Mouse (Mus musculus): ENCODE results near the gene Srp68. TPM values are rescaled to one million over a fixed set of nuclear protein-coding genes. Genes with fewer than 3 reads are reported as not detected.

Srp68 gene
- polyA plus RNA-seq, 1 experiment from 2014 or later = 71.9 TPM

DNA sequence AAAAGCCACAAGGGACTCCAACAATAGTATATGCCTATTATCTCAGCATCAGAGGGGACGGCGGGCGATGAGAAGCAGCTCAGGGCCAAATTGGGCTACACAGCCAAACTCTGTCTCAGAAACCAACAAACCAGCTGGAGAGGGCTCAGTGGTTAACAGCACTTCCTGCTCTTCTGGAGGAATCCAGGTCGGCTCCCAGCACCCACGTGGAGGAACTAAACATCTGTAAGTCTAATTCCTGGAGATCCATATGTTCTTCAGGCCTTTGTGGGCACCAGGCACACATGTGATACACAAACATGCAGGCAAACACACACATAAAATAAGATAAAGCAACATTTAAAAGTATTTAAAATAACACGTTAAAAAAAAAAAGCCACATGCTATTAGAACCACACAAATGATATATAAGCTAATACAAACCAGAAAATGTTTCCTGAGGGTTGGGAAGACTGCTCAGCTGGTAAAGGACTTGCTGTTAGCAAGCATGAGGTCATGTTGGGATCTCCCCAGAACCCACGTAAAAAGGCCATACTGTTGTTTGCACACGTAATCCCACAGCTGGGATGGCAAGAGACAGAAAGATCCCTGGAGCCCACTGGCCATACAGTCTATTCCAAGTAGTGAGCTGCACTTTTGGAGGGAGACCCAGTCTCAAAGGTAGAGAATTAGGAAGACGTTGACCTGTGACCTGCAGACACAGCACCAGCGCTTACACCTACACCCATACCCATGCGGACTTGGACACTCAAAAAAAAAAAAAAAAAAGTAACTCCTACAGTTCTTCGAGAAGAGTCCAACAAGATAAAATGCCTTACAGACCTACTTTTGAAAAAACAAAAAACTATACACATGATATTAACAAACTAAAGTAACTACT, 1.2 kb downstream of the Srp68 start:
- H3K4me3 ChIP-seq (ENCODE audit: inconsistent target) = peak overlapping the region; percentile 91
- peaks cover 33% of the 10 kb centered on the region for H3K36me3 ChIP-seq (ENCODE audit: inconsistent target)
- no peak overlapping the region for H3K27ac ChIP-seq
- 16% methylated on average over 12 of the region's 12 CpGs for WGBS (ENCODE audit: missing documents)
- H3K79me2 ChIP-seq (ENCODE audit: inconsistent target) = peaks cover 51% of the 10 kb centered on the region

DNA sequence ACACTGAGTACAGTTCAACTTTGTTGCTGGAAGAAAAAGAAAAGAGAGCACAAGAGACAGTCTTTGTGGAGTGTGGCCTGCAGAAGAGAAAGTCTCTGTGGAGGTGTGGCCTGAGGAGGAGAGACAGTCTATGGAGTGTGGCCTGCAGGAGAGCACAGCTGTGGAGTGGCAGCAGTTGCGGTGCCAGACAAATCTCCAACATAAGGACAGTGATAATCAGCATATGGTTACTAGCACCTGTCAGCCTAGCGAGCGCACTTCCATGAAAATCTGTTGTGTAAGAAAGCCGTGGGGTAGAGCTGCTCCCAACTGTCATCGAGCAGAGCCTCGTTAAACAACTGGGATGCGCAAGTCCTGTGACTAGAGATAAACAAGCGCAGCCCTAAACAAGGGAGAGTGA, 4.5 kb downstream of the Srp68 start:
- H3K79me2 ChIP-seq (ENCODE audit: inconsistent target) = peaks cover 51% of the 10 kb centered on the region
- no peak overlapping the region for H3K4me3 ChIP-seq (ENCODE audit: inconsistent target)
- WGBS (ENCODE audit: missing documents) = 96% methylated on average over 8 of the region's 8 CpGs
- H3K27ac ChIP-seq = no peak overlapping the region
- peaks cover 46% of the 10 kb centered on the region for H3K36me3 ChIP-seq (ENCODE audit: inconsistent target)

- H3K4me3 ChIP-seq (ENCODE audit: inconsistent target) = no peak overlapping the region
- peaks cover 58% of the 10 kb centered on the region for H3K36me3 ChIP-seq (ENCODE audit: inconsistent target)
- H3K27ac ChIP-seq = no peak overlapping the region
- H3K79me2 ChIP-seq (ENCODE audit: inconsistent target) = peaks cover 45% of the 10 kb centered on the region
- 98% methylated on average over 6 of the region's 6 CpGs for WGBS (ENCODE audit: missing documents)
These were observed 5.7 kb downstream of the Srp68 start for GRCm38 (mm10) chr11:116268313-116268712.

GRCm38 (mm10) chr11:116267637-116268036, 6.4 kb downstream of the Srp68 start:
- H3K4me3 ChIP-seq (ENCODE audit: inconsistent target) = no peak overlapping the region
- peaks cover 65% of the 10 kb centered on the region for H3K36me3 ChIP-seq (ENCODE audit: inconsistent target)
- WGBS (ENCODE audit: missing documents) = 87% methylated on average over 6 of the region's 8 CpGs
- H3K27ac ChIP-seq = no peak overlapping the region
- H3K79me2 ChIP-seq (ENCODE audit: inconsistent target) = peaks cover 38% of the 10 kb centered on the region

GRCm38 (mm10) chr11:116265850-116266249, 8.2 kb downstream of the Srp68 start:
- Histone ChIP-seq H3K27ac (no peak overlapping the region), H3K4me3 (ENCODE audit: inconsistent target) (no peak overlapping the region), H3K79me2 (ENCODE audit: inconsistent target) (peaks cover 20% of the 10 kb centered on the region), H3K36me3 (ENCODE audit: inconsistent target) (peaks cover 78% of the 10 kb centered on the region)
- 28% methylated on average over 2 of the region's 4 CpGs for WGBS (ENCODE audit: missing documents)

- Histone ChIP-seq H3K79me2 (ENCODE audit: inconsistent target) (peaks cover 15% of the 10 kb centered on the region), H3K4me3 (ENCODE audit: inconsistent target) (no peak overlapping the region), H3K27ac (no peak overlapping the region), H3K36me3 (ENCODE audit: inconsistent target) (peaks cover 80% of the 10 kb centered on the region)
- WGBS (ENCODE audit: missing documents) = 27% methylated on average over 11 of the region's 11 CpGs
These were observed 8.7 kb downstream of the Srp68 start for GRCm38 (mm10) chr11:116265352-116265751.

- Histone ChIP-seq H3K27ac (no peak overlapping the region), H3K79me2 (ENCODE audit: inconsistent target) (no peaks in the 10 kb centered on the region; the same call in 1 of the 2 replicates), H3K4me3 (ENCODE audit: inconsistent target) (no peak overlapping the region), H3K36me3 (ENCODE audit: inconsistent target) (peaks cover 67% of the 10 kb centered on the region)
- WGBS (ENCODE audit: missing documents) = 54% methylated on average over 7 of the region's 7 CpGs
These were observed 13.8 kb downstream of the Srp68 start for GRCm38 (mm10) chr11:116260259-116260658.

- H3K36me3 ChIP-seq (ENCODE audit: inconsistent target) = peaks cover 59% of the 10 kb centered on the region
- H3K27ac ChIP-seq = peak overlapping the region; percentile 15; the same call in 1 of the 2 replicates
- no peak overlapping the region for H3K4me3 ChIP-seq (ENCODE audit: inconsistent target)
- H3K79me2 ChIP-seq (ENCODE audit: inconsistent target) = no peaks in the 10 kb centered on the region; the same call in 1 of the 2 replicates
- 20% methylated on average over 8 of the region's 8 CpGs for WGBS (ENCODE audit: missing documents)
These were observed 14.6 kb downstream of the Srp68 start for GRCm38 (mm10) chr11:116259461-116259860.

GRCm38 (mm10) chr11:116255982-116256675, 17.9 kb downstream of the Srp68 start:
- peaks cover 57% of the 10 kb centered on the region for H3K36me3 ChIP-seq (ENCODE audit: inconsistent target)
- no peaks in the 10 kb centered on the region; the same call in 1 of the 2 replicates for H3K79me2 ChIP-seq (ENCODE audit: inconsistent target)
- H3K27ac ChIP-seq = no peak overlapping the region
- 52% methylated on average over 9 of the region's 9 CpGs for WGBS (ENCODE audit: missing documents)
- H3K4me3 ChIP-seq (ENCODE audit: inconsistent target) = no peak overlapping the region

- 30% methylated on average over 22 of the region's 22 CpGs for WGBS (ENCODE audit: missing documents)
- no peak overlapping the region for H3K4me3 ChIP-seq (ENCODE audit: inconsistent target)
- H3K79me2 ChIP-seq (ENCODE audit: inconsistent target) = no peaks in the 10 kb centered on the region; the same call in 1 of the 2 replicates
- peaks cover 57% of the 10 kb centered on the region for H3K36me3 ChIP-seq (ENCODE audit: inconsistent target)
- peak overlapping the region; percentile 52 for H3K27ac ChIP-seq
These were observed 18.7 kb downstream of the Srp68 start for GRCm38 (mm10) chr11:116255090-116255981.

DNA sequence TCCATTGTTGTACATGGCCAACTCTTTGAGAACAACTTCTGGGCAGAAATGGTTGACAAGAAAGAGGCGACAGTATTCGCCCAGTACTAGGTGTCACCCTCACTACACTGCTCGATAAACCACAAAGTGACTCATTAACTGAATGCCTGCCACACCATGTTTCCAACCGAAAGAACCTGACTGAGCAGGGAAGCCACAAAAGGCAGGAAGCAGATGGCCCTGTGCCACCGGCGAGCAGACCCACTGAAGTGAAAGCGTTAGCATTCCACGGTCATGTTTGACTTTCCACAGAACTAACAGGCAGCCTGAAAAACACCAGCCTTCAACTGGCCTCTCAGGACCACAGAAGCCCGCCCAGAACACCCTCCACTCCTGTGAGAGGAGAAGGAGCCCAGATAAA, 19.4 kb downstream of the Srp68 start:
- Histone ChIP-seq H3K36me3 (ENCODE audit: inconsistent target) (peaks cover 63% of the 10 kb centered on the region), H3K4me3 (ENCODE audit: inconsistent target) (no peak overlapping the region), H3K27ac (peak overlapping the region; percentile 52), H3K79me2 (ENCODE audit: inconsistent target) (no peaks in the 10 kb centered on the region; the same call in 1 of the 2 replicates)
- 17% methylated on average over 9 of the region's 9 CpGs for whole genome bisulfite sequencing (ENCODE audit: missing documents)

GRCm38 (mm10) chr11:116253076-116253600, 20.9 kb downstream of the Srp68 start:
- H3K27ac ChIP-seq = no peak overlapping the region

DNA sequence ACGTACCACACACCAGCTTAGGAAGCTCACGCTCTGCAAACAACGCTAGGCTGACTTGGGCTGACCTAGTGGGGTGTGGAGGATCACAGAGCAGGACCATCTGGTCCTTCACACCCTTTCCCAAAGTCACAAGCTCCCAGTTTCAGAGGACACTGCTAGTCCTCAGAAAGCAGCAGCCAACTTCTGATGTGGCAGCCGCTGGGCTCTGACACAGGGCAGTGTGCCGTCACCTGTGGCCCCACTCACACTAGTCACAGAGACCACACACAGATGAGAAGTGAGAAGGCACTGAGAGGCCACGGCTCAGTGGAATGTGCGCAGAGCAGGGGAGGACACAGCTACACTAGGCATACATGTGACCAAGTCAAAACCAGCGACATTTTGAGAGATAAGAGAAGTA, 23.1 kb downstream of the Srp68 start:
- Histone ChIP-seq H3K36me3 (ENCODE audit: inconsistent target) (peaks cover 82% of the 10 kb centered on the region), H3K27ac (no peak overlapping the region), H3K79me2 (ENCODE audit: inconsistent target) (no peaks in the 10 kb centered on the region), H3K4me3 (ENCODE audit: inconsistent target) (no peak overlapping the region)
- WGBS (ENCODE audit: missing documents) = 89% methylated on average over 8 of the region's 8 CpGs

More at GRCm38 (mm10) chr11:116253076-116253600, 20.9 kb downstream of the Srp68 start:
- WGBS (ENCODE audit: missing documents) = 52% methylated on average over 3 of the region's 3 CpGs
- Histone ChIP-seq H3K79me2 (ENCODE audit: inconsistent target) (no peaks in the 10 kb centered on the region; the same call in 1 of the 2 replicates), H3K36me3 (ENCODE audit: inconsistent target) (peaks cover 67% of the 10 kb centered on the region), H3K4me3 (ENCODE audit: inconsistent target) (no peak overlapping the region)

All from macrophage (primary cell).